Mouse (Mus musculus): ENCODE results near the gene Prrc2a. TPM values are rescaled to one million over a fixed set of nuclear protein-coding genes. Genes with fewer than 3 reads are reported as not detected.

Prrc2a gene
- total RNA-seq (2022), result 100 to 1,000 TPM; 302 to 328 (median 308) TPM

- peak; percentile 99 for DNase-seq (ENCODE audit: low spot score in 2 of 2)
Observed at GRCm38 (mm10) chr17:35164568-35165450, at the start of gene Prrc2a. TSS of gene Prrc2a (minus strand) at chr17:35164897.

DNA sequence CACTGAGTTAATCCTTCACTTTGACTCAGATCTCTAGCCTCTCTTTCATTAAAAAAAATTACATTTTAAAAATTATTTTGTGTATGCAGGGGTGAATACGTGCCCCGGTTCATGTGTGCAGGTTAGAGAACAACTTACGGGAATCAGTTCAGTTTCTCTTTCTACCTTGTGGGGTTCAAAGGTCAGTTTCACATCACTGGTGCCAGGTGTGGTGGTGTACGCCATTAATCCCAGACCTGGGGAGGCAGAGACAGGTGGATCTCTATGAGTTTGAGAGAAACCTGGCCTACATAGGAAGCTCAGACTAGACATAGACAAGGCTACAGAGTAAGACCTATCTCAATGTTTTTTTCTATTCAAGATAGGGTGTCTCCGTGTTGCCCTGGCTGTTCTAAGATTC, 48.4 kb upstream of the Prrc2a start:
- DNase-seq (ENCODE audit: low spot score in 2 of 2), result no peak

DNA sequence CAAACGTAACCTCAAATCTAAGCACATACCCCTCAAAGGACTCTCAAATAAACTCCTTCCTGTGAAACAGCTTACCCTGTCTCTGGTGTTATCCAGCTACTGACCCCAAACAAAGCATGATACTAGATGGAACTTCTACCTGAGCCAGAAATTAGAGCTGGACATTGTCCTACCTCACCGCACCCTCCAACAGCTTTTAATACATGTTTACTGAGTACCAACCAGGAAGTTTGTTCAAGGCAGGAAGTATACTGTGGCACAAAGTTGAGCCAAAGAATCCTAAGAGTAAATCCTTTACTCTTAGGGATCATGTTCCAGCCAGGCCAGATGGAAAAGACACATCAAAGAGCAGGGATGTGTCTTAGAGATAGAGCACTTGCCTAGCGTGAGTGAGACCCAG, 45.9 kb upstream of the Prrc2a start:
- DNase-seq (ENCODE audit: low spot score in 2 of 2), result no peak

DNA sequence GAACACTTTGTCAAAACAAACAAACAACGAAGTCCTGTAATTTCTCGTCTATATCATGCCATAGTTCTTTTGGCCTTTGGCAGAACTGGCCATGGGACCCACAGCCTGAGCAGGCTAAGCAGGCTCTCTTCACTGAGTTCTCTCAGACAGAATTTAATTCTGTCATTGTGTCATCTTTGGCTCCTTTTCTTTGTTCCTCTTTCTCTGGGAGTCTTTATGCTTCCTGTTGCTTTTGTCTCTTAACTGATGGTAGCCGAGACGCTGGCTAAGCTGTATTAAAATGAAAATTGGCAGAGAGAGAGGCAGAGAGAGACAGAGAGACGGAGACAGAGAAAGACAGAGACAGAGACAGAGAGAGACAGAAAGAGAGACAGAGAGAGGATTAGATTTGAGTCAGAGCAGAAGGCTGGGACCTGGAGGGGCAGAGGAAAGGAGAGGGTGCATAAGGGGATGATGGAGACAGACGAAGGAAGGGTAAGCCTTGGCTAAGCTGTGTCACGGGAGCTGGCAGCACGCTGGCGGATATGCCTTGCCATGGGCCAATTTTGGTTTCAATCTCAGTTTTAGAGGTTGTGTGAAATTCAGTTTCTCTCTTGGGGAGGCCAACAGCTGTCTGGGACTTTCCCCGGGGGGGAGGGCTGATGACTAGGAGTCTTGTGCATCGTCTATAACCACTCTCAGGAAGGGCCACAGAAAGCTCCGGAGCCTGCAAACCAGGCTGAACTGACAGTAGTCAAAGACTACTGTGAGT, 45.3 kb upstream of the Prrc2a start:
- DNase-seq (ENCODE audit: low spot score in 2 of 2), result no peak

DNA sequence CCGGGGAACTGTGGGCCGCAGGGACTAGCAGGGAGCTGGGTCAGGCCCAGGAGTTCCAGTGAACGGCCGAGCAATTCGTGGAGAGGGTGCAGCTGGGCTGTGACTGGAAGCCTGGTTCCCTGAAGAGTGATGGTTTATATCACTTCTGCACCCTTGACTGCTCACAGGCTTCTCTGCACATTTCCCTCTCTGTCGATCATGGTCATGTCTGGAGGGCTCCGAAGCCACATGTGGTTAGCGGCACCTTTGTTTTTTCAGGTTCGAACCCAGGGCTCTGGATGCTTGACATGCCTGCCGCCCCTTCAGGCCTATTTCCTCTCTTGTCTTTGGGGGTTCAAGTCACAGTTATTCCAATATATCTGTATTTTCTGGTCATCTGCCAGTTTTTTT, 40.7 kb upstream of the Prrc2a start:
- DNase-seq (ENCODE audit: low spot score in 2 of 2), result no peak

GRCm38 (mm10) chr17:35204494-35205379, 40.0 kb upstream of the Prrc2a start, which contains the start of gene Lta:
TSS of gene Lta (minus strand) at chr17:35205351.
- DNase-seq (ENCODE audit: low spot score in 2 of 2), result no peak

DNA sequence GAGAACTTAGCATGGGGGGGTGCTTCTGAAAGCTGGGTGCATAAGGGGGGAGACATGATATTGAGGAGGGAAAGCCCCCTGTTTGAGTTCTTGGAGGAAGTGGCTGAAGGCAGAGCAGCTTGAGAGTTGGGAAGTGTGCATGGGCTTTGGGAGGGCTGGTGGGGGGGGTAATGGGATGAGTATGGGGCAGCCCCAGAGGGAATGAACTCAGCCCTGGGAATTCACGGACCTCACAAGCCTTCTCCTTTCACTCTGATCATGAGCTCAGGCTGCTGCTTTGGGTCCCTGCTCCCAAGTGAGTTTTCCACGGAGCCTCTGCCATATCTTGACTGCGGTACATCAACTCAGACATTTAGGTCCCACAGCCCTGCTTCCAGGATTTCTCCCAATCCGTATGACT, 37.7 kb upstream of the Prrc2a start:
- no peak for DNase-seq (ENCODE audit: low spot score in 2 of 2)

GRCm38 (mm10) chr17:35201787-35202186, 37.1 kb upstream of the Prrc2a start, which contains the start of gene Tnf:
TSS of gene Tnf (minus strand) at chr17:35202007.
- DNase-seq (ENCODE audit: low spot score in 2 of 2), result no peak

GRCm38 (mm10) chr17:35201128-35201527, 36.4 kb upstream of the Prrc2a start:
- no peak for DNase-seq (ENCODE audit: low spot score in 2 of 2)

- DNase-seq (ENCODE audit: low spot score in 2 of 2), result no peak
Observed at GRCm38 (mm10) chr17:35200398-35200797, 35.7 kb upstream of the Prrc2a start.

DNA sequence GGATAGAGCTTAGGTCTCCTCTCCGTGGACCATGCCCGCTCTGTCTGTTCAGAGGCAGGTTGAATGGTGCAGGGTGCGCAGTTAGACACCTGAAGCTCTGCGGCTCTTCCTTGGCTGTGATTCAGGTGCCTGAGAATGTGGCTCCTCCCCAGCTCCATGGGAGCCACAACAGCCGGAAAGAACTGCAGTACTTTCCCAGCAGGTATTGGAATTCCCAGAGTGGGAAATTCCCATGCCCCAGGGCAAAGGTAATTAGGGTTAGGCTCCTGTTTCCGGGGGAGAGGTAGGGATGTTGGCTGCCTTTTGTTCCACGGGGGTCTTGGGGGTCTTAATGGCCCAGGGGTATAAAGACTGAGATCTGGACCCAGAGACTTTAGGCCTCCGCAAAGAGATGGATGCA, 34.2 kb upstream of the Prrc2a start:
- no peak for DNase-seq (ENCODE audit: low spot score in 2 of 2)

- DNase-seq (ENCODE audit: low spot score in 2 of 2), result no peak
Observed at GRCm38 (mm10) chr17:35198029-35198428, 33.3 kb upstream of the Prrc2a start.

DNA sequence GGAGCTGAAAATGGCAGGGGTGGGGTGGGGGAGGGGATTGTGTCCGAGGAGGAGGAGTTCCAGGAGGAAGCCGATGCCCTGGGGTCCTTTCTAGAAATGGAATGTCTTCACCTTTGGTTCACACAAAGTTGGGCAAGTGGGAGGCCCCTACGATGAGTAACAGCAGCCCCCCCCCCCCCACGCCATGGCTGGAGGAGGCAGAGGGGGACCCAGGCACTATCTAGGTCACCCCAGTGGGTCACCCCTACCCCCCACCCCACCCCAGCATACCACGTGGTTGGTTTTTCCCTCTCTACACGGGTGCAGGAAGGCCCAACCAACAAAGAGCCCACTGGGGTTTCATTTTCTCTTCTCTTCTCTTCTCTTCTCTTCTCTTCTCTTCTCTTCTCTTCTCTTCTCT, 32.4 kb upstream of the Prrc2a start:
- DNase-seq (ENCODE audit: low spot score in 2 of 2), result no peak

DNA sequence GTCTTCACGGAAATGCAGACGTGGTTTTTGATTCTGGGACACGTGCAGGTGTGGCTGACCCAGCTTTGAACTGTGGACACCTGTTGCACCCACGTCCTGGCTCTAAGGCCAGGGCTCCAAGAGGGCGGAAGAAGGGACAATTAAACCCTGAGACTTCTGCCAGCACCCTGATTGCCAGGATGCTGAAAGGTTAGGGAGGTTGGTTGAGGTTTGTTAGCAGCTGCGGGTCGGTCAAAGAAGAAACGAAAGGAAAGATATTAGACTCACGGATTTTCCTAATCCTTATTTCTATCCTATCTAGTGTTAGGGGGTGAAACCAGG, 31.6 kb upstream of the Prrc2a start:
- no peak for DNase-seq (ENCODE audit: low spot score in 2 of 2)

DNA sequence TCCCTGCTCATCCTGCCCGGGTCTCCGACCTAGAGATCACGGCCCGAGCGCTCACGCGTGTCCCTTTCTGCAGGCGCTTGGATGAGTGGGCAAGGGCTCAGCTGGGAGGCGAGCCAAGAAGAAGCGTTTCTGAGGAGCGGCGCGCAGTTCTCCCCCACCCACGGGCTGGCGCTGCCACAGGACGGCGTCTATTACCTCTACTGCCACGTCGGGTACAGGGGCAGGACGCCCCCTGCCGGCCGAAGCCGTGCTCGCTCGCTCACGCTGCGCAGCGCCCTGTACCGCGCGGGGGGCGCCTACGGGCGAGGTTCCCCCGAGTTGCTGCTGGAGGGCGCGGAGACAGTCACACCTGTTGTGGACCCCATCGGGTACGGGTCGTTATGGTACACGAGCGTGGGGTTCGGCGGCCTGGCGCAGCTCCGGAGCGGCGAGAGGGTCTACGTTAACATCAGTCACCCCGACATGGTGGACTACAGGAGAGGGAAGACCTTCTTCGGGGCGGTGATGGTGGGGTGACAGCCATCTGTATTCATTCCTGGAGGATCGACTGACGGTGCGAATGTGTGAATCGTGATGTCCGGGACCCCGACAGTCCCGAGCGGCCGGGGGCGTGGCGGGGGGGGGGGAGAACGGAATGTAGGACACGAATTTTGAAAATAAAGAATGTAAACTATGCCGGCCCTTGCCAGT, 31.1 kb upstream of the Prrc2a start:
- DNase-seq (ENCODE audit: low spot score in 2 of 2), result peak in 1 of 2 experiments; percentile 60

- DNase-seq (ENCODE audit: low spot score in 2 of 2), result no peak
Observed at GRCm38 (mm10) chr17:35194844-35195630, 30.3 kb upstream of the Prrc2a start.

DNA sequence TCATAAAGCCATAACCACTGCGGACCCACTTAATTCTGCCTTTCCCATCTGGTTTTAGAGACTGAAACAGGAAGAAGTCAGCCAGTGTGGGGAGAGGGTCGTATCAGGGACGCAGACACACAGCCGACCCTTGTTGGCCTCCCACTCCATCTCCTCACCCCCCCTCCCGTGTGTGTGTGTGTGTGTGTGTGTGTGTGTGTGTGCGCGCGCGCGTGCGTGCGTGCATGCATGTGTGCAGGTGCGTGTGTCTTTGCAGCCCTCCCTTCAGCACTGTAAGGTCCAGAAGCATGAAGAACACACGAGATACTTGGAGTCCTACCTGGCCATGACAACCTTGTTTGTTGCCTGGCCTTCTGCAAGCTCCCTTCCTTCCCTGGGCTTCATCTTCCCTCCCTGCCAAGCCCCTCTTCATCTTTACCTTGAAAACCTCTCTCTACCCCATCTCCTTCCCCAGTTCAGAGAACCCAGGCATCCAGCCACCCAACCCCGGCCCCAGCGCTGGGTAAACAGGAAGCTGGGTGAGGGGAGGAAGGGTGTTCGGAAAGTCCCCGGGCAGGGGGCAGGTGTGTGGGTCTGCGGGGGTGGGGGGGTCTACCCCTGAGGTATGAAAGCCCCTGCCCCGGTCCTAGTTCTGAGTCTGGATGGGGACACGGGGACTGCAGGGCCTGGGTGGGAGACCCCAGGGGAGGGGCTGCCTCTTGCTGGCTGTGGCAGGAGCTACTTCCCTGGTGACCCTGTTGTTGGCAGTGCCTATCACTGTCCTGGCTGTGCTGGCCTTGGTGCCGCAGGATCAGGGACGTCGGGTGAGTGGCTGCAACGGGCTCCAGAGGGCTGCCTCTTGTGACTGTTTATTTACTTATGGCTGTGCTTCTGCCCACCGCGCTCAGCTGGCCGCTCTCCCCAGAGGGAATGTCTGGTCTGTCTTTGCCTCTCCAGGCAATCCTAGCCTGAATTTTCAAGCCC, 29.5 kb upstream of the Prrc2a start, which contains the start of gene Ltb:
TSS of gene Ltb (plus strand) at position 559 of the 963 bp plus-strand sequence.
- no peak for DNase-seq (ENCODE audit: low spot score in 2 of 2)

GRCm38 (mm10) chr17:35192924-35193323, 28.2 kb upstream of the Prrc2a start:
- no peak for DNase-seq (ENCODE audit: low spot score in 2 of 2)

DNA sequence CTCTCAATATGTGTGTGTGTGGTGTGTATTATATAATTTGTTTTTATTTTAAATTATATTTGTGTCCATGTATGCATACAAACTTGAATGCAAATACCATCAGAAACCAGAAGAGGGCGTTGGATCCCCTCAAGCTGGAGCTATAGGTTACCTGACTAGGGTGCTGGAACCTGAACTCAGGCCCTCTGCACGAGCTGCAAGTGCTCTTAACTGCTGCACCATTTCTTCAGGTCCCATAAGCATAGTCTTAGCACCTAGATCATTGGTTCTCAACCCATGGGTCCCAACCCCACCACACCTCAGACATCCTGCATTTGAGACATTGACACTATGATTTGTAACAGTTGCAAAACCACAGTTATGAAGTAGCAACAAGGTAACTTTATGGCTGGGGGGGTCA, 27.0 kb upstream of the Prrc2a start:
- no peak for DNase-seq (ENCODE audit: low spot score in 2 of 2)

Data from layer of hippocampus, adult 8-10 months (tissue).